Mouse (Mus musculus): ENCODE results near the gene Rapgef1. TPM values are rescaled to one million over a fixed set of nuclear protein-coding genes. Genes with fewer than 3 reads are reported as not detected.
"Not testable (repeated sequence)": the region's sequence is repeated elsewhere in the genome, so short reads cannot be mapped to it uniquely, and the experiment has no call there.

The Rapgef1 gene
- polyA plus RNA-seq, 1 experiment from 2014 or later = 25.3 TPM

DNA sequence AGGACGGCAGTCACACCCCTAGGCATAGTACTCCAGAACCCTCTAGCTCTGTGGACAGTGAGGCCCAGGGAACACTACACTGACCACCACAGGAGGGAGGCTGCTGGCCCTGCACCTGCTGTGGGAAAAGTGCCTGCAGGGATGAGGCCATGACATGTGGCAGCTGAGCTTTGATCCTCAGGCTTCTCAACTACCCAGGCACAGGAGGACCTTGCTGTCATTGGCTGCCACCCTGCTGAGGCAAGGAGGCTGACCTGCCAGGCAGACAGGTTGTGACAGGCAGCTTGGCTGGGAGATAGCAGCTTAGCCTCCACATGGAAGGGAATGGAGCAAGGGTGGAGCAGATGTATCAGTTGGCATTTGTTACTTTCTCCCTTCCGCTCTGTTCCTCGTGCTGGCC, 86.0 kb downstream of the Rapgef1 start:
- no peaks in the 10 kb centered on the region for H3K4me1 ChIP-seq (ENCODE audit: control insufficient read depth, insufficient read depth, low read length)
- peaks cover 88% of the 10 kb centered on the region for H3K36me3 ChIP-seq (ENCODE audit: control insufficient read depth, insufficient read depth, low read length)
- no peak overlapping the region for H3K27ac ChIP-seq (replicated peaks; ENCODE audit: low read depth, low read length)
- no peak for ATAC-seq (ENCODE audit: low FRiP score, low TSS enrichment)
- no peak overlapping the region for H3K4me3 ChIP-seq (replicated peaks; ENCODE audit: low read depth, low read length)
- H3K9ac ChIP-seq (replicated peaks; ENCODE audit: low read length) = no peak overlapping the region
- H3K4me2 ChIP-seq (ENCODE audit: low read length) = no peak overlapping the region
- DNase-seq = no peak
- H3K9me3 ChIP-seq (ENCODE audit: control insufficient read depth, low read length) = no peaks in the 10 kb centered on the region
- H3K27me3 ChIP-seq (ENCODE audit: control insufficient read depth, insufficient read depth, low read length) = no peaks in the 10 kb centered on the region
- 84% methylated on average over 3 of the region's 3 CpGs for WGBS

GRCm38 (mm10) chr2:29706726-29707620, 87.5 kb downstream of the Rapgef1 start:
- Histone ChIP-seq H3K4me2 (ENCODE audit: low read length) (no peak overlapping the region), H3K36me3 (ENCODE audit: control insufficient read depth, insufficient read depth, low read length) (peaks cover 83% of the 10 kb centered on the region), H3K4me3 (replicated peaks; ENCODE audit: low read depth, low read length) (no peak overlapping the region), H3K9ac (replicated peaks; ENCODE audit: low read length) (no peak overlapping the region), H3K9me3 (ENCODE audit: control insufficient read depth, low read length) (no peaks in the 10 kb centered on the region), H3K4me1 (ENCODE audit: control insufficient read depth, insufficient read depth, low read length) (no peaks in the 10 kb centered on the region), H3K27ac (replicated peaks; ENCODE audit: low read depth, low read length) (0 out of 2 replicates have a peak overlapping the region, but pooled peaks have one; percentile 2), H3K27me3 (ENCODE audit: control insufficient read depth, insufficient read depth, low read length) (no peaks in the 10 kb centered on the region)
- no peak for DNase-seq
- no peak for ATAC-seq (ENCODE audit: low FRiP score, low TSS enrichment)
- WGBS = 95% methylated on average over 18 of the region's 18 CpGs

DNA sequence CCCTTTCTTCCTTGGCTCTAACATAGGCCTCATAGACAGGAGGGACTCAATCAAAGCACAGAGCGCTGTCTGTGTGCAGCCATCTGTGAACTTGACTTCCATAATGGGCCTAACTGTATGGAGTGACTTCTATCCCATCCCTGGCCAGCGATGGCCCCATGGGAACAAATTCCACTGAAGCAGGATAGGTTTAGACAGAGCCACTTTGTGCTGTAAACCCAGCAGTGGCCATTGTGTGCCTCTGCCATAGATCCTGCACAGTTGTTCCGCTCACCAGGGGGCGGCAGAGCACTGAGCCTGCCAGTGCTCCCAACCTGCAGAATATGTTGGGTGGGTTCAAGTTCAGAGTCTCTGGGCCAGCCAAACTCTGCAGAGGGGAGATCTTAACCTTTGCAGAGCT, 88.2 kb downstream of the Rapgef1 start:
- no peak overlapping the region for H3K9ac ChIP-seq (replicated peaks; ENCODE audit: low read length)
- H3K27me3 ChIP-seq (ENCODE audit: control insufficient read depth, insufficient read depth, low read length) = no peaks in the 10 kb centered on the region
- H3K9me3 ChIP-seq (ENCODE audit: control insufficient read depth, low read length) = no peaks in the 10 kb centered on the region
- ATAC-seq (ENCODE audit: low FRiP score, low TSS enrichment) = no peak; the same call in 1 of the 2 replicates
- H3K4me2 ChIP-seq (ENCODE audit: low read length) = no peak overlapping the region
- H3K27ac ChIP-seq (replicated peaks; ENCODE audit: low read depth, low read length) = no peak overlapping the region
- DNase-seq = peak; percentile 18
- peaks cover 83% of the 10 kb centered on the region for H3K36me3 ChIP-seq (ENCODE audit: control insufficient read depth, insufficient read depth, low read length)
- H3K4me1 ChIP-seq (ENCODE audit: control insufficient read depth, insufficient read depth, low read length) = no peaks in the 10 kb centered on the region
- WGBS = 88% methylated on average over 4 of the region's 4 CpGs
- H3K4me3 ChIP-seq (replicated peaks; ENCODE audit: low read depth, low read length) = no peak overlapping the region

DNA sequence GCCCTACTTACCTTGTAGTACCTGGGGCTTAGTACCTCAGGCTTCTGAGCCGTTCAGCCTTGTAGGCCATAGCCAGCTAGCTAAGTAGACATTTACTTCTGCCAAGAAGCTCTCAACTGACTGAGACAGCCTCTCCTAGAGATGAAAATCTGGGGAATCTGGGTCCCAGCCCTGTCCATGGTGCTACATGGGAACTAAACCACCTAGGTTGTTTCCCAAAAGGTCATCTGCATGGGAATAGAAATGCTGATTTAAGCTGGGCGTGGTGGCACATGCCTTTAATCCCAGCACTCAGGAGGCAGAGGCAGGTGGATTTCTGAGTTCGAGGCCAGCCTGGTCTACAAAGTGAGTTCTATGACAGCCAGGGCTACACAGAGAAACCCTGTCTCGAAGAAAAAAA, 88.7 kb downstream of the Rapgef1 start:
- H3K9ac ChIP-seq (replicated peaks; ENCODE audit: low read length); H3K27ac ChIP-seq (replicated peaks; ENCODE audit: low read depth, low read length); H3K27me3 ChIP-seq (ENCODE audit: control insufficient read depth, insufficient read depth, low read length); H3K4me1 ChIP-seq (ENCODE audit: control insufficient read depth, insufficient read depth, low read length); H3K4me3 ChIP-seq (replicated peaks; ENCODE audit: low read depth, low read length); H3K9me3 ChIP-seq (ENCODE audit: control insufficient read depth, low read length); DNase-seq; H3K4me2 ChIP-seq (ENCODE audit: low read length); ATAC-seq (ENCODE audit: low FRiP score, low TSS enrichment): not testable (repeated sequence)
- peaks cover 78% of the 10 kb centered on the region for H3K36me3 ChIP-seq (ENCODE audit: control insufficient read depth, insufficient read depth, low read length)
- 97% methylated on average over 4 of the region's 4 CpGs for WGBS

DNA sequence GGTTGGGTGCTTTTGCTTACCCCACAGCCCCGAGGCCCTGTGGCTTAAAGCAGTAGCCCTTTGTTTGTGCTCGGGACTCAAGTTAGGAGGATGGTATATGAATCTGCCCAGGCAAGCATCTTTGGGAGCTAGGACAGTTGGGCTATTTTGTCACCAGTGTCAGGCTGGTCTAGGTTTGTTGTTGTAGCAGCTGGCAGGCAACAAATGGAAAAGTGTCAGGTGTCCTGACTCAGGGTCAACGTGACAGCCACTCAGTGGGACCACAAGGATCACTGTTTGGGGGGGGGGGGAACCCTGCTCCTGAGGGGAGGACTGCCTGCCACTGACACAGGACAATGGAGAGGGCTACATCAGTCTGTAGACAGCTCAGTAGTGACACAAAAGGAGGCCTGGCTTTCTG, 91.5 kb downstream of the Rapgef1 start:
- ATAC-seq (ENCODE audit: low FRiP score, low TSS enrichment) = no peak
- Histone ChIP-seq H3K4me1 (ENCODE audit: control insufficient read depth, insufficient read depth, low read length) (no peaks in the 10 kb centered on the region), H3K9me3 (ENCODE audit: control insufficient read depth, low read length) (no peaks in the 10 kb centered on the region), H3K36me3 (ENCODE audit: control insufficient read depth, insufficient read depth, low read length) (peaks cover 66% of the 10 kb centered on the region), H3K27ac (replicated peaks; ENCODE audit: low read depth, low read length) (no peak overlapping the region), H3K9ac (replicated peaks; ENCODE audit: low read length) (no peak overlapping the region), H3K27me3 (ENCODE audit: control insufficient read depth, insufficient read depth, low read length) (no peaks in the 10 kb centered on the region), H3K4me3 (replicated peaks; ENCODE audit: low read depth, low read length) (no peak overlapping the region), H3K4me2 (ENCODE audit: low read length) (no peak overlapping the region)
- WGBS = 77% methylated on average over 3 of the region's 3 CpGs
- DNase-seq = no peak

DNA sequence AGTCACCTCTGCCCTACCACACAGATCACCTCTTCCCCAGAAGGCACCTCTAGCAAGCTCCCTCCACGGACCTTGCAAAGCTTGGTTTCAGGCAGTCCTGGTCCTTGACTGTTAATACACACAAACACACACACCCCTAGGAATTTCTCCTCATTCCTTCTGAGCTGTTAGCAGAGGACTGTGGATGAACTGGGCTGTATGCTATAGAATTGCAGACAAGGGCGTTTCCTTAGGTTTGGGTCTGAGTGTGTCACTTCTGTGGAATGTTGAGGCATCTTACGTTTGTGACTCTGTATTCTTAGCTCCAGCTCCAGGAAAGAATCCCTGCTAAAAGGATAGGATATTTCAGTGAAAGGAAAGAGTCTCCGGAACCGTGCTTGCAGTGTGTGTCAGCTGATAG, 92.4 kb downstream of the Rapgef1 start:
- Histone ChIP-seq H3K4me2 (ENCODE audit: low read length) (no peak overlapping the region), H3K36me3 (ENCODE audit: control insufficient read depth, insufficient read depth, low read length) (peaks cover 63% of the 10 kb centered on the region), H3K9me3 (ENCODE audit: control insufficient read depth, low read length) (no peaks in the 10 kb centered on the region), H3K4me1 (ENCODE audit: control insufficient read depth, insufficient read depth, low read length) (no peaks in the 10 kb centered on the region), H3K27me3 (ENCODE audit: control insufficient read depth, insufficient read depth, low read length) (no peaks in the 10 kb centered on the region), H3K4me3 (replicated peaks; ENCODE audit: low read depth, low read length) (no peak overlapping the region), H3K9ac (replicated peaks; ENCODE audit: low read length) (no peak overlapping the region), H3K27ac (replicated peaks; ENCODE audit: low read depth, low read length) (no peak overlapping the region)
- no peak for ATAC-seq (ENCODE audit: low FRiP score, low TSS enrichment)
- no peak for DNase-seq
- 92% methylated on average over 5 of the region's 5 CpGs for WGBS

GRCm38 (mm10) chr2:29713501-29713900, 94.0 kb downstream of the Rapgef1 start:
- Histone ChIP-seq H3K4me2 (ENCODE audit: low read length) (no peak overlapping the region), H3K36me3 (ENCODE audit: control insufficient read depth, insufficient read depth, low read length) (peaks cover 59% of the 10 kb centered on the region), H3K27me3 (ENCODE audit: control insufficient read depth, insufficient read depth, low read length) (no peaks in the 10 kb centered on the region), H3K27ac (replicated peaks; ENCODE audit: low read depth, low read length) (no peak overlapping the region), H3K4me1 (ENCODE audit: control insufficient read depth, insufficient read depth, low read length) (no peaks in the 10 kb centered on the region), H3K4me3 (replicated peaks; ENCODE audit: low read depth, low read length) (no peak overlapping the region), H3K9me3 (ENCODE audit: control insufficient read depth, low read length) (no peaks in the 10 kb centered on the region), H3K9ac (replicated peaks; ENCODE audit: low read length) (no peak overlapping the region)
- ATAC-seq (ENCODE audit: low FRiP score, low TSS enrichment) (no peak), DNase-seq (no peak)
- 100% methylated on average over 1 of the region's 2 CpGs for WGBS

DNA sequence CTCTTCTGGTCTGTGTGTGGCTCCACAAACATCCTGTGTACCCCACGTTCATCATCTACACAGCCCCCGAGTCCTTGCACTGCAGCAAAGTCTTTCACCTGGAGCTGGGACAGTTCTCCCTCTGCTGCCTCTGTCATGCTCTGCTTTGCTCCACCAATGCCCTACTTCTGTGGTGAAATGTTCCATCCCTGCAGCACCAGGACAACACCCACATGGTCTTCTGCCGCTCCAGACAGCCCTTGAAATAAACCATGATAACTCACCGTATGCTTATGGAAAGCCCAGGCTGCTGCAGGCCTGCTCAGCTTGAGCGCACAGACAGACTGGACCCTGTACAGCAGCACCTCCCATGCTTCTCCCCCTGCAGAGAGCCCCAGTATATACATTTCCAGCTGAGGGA, 94.6 kb downstream of the Rapgef1 start:
- no peak overlapping the region for H3K9ac ChIP-seq (replicated peaks; ENCODE audit: low read length)
- H3K4me1 ChIP-seq (ENCODE audit: control insufficient read depth, insufficient read depth, low read length) = no peaks in the 10 kb centered on the region
- H3K27ac ChIP-seq (replicated peaks; ENCODE audit: low read depth, low read length) = no peak overlapping the region
- 95% methylated on average over 5 of the region's 5 CpGs for WGBS
- DNase-seq = no peak
- H3K36me3 ChIP-seq (ENCODE audit: control insufficient read depth, insufficient read depth, low read length) = peaks cover 55% of the 10 kb centered on the region
- no peaks in the 10 kb centered on the region for H3K9me3 ChIP-seq (ENCODE audit: control insufficient read depth, low read length)
- no peaks in the 10 kb centered on the region for H3K27me3 ChIP-seq (ENCODE audit: control insufficient read depth, insufficient read depth, low read length)
- no peak overlapping the region for H3K4me2 ChIP-seq (ENCODE audit: low read length)
- no peak overlapping the region for H3K4me3 ChIP-seq (replicated peaks; ENCODE audit: low read depth, low read length)
- ATAC-seq (ENCODE audit: low FRiP score, low TSS enrichment) = no peak

DNA sequence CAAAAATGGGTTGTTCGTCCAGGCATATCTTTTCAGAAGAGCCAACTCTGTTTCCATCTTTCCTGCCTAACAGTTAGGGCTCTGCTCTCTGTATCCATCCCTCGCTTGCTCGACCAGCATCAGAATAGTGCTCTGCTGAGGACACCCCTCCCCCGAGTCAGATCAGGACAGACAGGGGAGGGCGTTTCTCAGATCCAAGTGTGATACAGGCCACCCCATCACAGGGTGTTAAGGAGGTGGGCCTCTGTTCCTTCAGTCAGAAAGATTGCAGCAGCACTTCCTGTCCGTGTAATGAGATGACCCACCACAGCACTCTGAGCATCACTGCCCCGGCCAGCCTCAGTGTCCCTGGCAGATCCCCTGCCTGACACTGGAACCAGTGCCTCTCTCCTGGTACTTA, 96.6 kb downstream of the Rapgef1 start:
- no peak overlapping the region for H3K27ac ChIP-seq (replicated peaks; ENCODE audit: low read depth, low read length)
- whole genome bisulfite sequencing = 48% methylated on average over 7 of the region's 7 CpGs
- H3K36me3 ChIP-seq (ENCODE audit: control insufficient read depth, insufficient read depth, low read length) = peaks cover 60% of the 10 kb centered on the region

More for the DNA sequence above, 96.6 kb downstream of the Rapgef1 start:
- Histone ChIP-seq H3K9ac (replicated peaks; ENCODE audit: low read length) (no peak overlapping the region), H3K4me2 (ENCODE audit: low read length) (no peak overlapping the region), H3K27me3 (ENCODE audit: control insufficient read depth, insufficient read depth, low read length) (no peaks in the 10 kb centered on the region), H3K4me3 (replicated peaks; ENCODE audit: low read depth, low read length) (no peak overlapping the region), H3K4me1 (ENCODE audit: control insufficient read depth, insufficient read depth, low read length) (no peaks in the 10 kb centered on the region), H3K9me3 (ENCODE audit: control insufficient read depth, low read length) (no peaks in the 10 kb centered on the region)
- ATAC-seq (ENCODE audit: low FRiP score, low TSS enrichment) (no peak), DNase-seq (no peak)
